Mouse (Mus musculus): ENCODE data around the gene Lmf2. TPM values are rescaled to one million over a fixed set of nuclear protein-coding genes. Genes with fewer than 3 reads are reported as not detected.

Lmf2 gene
- polyA plus RNA-seq, 1 experiment from 2014 or later = 24.0 TPM

DNA sequence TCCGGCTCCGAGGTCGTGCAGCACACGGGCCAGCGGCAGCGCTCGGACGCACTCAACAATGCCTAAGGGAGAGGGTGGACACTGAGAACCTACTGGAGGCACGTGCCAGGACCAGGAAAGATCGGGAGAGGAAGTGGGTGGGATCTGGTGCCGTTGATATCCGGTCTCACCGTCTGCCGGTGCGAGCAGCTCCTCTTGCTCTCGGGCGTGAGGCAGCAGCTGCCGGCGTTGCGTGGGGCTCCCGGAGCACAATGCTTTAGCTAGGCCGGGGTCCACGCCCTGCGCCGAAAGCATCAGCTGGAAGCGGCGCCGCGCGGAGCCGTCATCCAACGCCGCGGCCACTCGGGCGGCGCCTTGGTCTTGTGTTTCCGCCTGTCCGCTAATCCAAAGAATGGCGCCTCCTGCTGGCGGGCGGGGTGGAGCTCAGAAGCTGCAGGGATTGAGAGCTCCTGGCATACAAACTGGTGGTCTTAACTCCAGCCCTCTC lies 18.3 kb upstream of the Lmf2 start, which contains the start of gene Sco2:
Gene Sco2 (minus strand): TSS at position 85 of the 487 bp plus-strand sequence.
- under 1% methylated on average over 40 of the region's 42 CpGs for WGBS (ENCODE audit: insufficient replicate concordance)
- DNase-seq = peak; percentile 96
- H3K4me3 ChIP-seq (ENCODE audit: low read depth, low read length) = peak within 1 kb of the TSS; percentile 84
- TF ChIP-seq EP300 (IDR thresholded peaks at IDR 0.05; ENCODE audit: low read depth) (no peak), CTCF (IDR thresholded peaks at IDR 0.05; ENCODE audit: low read depth) (peak; percentile 94)
- H3K27ac ChIP-seq (ENCODE audit: low read depth) = peak within 1 kb of the TSS; percentile 97
- H3K27me3 ChIP-seq (ENCODE audit: insufficient read depth, low read length) = peaks cover 22% of the 10 kb centered on the region
- H3K4me2 ChIP-seq (ENCODE audit: low read depth, low read length) = peak within 1 kb of the TSS; percentile 94
- peak; percentile 71 for ATAC-seq
- no peaks in the 10 kb centered on the region for H3K9me3 ChIP-seq (ENCODE audit: low read length)
- H3K9ac ChIP-seq (replicated peaks) = peak within 1 kb of the TSS; percentile 76
- H3K4me1 ChIP-seq (ENCODE audit: insufficient read depth) = peaks cover 25% of the 10 kb centered on the region
- peaks cover 35% of the 10 kb centered on the region for H3K36me3 ChIP-seq (replicated peaks; ENCODE audit: insufficient read depth, low read length)

DNA sequence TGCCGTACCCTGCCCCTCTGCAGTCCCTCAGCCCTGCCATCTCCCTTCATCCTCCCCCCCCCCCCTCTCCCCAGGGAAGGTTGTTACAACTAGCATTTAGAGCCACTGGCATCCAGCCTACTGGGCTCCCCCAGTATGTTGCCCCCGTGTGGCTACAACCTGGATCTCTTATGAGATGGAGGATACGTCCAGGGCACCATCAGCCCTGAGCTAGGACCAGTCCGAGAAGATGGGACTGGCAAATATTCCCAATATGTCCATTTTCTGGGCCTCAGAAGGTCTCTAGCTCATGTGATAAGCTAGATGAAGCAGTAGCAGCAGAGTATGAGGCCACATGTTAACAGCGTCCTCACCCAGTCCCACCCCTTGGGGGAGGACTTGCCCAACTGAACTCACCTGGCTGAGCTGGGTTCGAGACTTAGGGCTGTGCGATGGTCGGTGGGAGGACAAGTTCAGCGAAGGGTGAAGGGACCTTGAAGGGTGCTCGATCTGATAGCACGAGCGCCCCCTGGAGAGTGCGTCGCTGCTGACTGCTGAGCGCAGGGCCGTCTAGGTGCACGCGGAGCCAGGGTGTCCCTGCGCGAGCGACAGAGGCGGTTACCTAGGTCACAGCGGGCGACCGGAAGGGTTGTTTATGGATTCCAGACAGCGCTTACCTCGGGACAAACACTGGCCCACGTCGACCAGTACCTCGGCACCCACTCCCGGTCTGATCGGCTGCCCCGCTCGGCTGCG lies 17.7 kb upstream of the Lmf2 start:
- DNase-seq (peak; percentile 91), ATAC-seq (peak; percentile 80)
- peaks cover 16% of the 10 kb centered on the region for H3K27me3 ChIP-seq (ENCODE audit: insufficient read depth, low read length)
- peaks cover 19% of the 10 kb centered on the region for H3K4me1 ChIP-seq (ENCODE audit: insufficient read depth)
- H3K9me3 ChIP-seq (ENCODE audit: low read length) = no peaks in the 10 kb centered on the region
- no peak for TF ChIP-seq EP300 (IDR thresholded peaks at IDR 0.05; ENCODE audit: low read depth)
- TF ChIP-seq CTCF (IDR thresholded peaks at IDR 0.05; ENCODE audit: low read depth) = peak; percentile 87
- H3K36me3 ChIP-seq (replicated peaks; ENCODE audit: insufficient read depth, low read length) = peaks cover 41% of the 10 kb centered on the region
- WGBS (ENCODE audit: insufficient replicate concordance) = 1% methylated on average over 35 of the region's 35 CpGs
- H3K4me2 ChIP-seq (ENCODE audit: low read depth, low read length) = peak overlapping the region; percentile 94
- H3K4me3 ChIP-seq (ENCODE audit: low read depth, low read length) = peak overlapping the region; percentile 84
- H3K9ac ChIP-seq (replicated peaks) = peak overlapping the region; percentile 76
- peak overlapping the region; percentile 97 for H3K27ac ChIP-seq (ENCODE audit: low read depth)

GRCm38 (mm10) chr15:89372536-89372935 lies 17.1 kb upstream of the Lmf2 start:
- Histone ChIP-seq H3K4me1 (ENCODE audit: insufficient read depth) (peaks cover 16% of the 10 kb centered on the region), H3K27ac (ENCODE audit: low read depth) (peak overlapping the region; percentile 97), H3K36me3 (replicated peaks; ENCODE audit: insufficient read depth, low read length) (peaks cover 48% of the 10 kb centered on the region), H3K4me3 (ENCODE audit: low read depth, low read length) (peak overlapping the region; percentile 84), H3K9ac (replicated peaks) (peak overlapping the region; percentile 76), H3K27me3 (ENCODE audit: insufficient read depth, low read length) (peaks cover 9% of the 10 kb centered on the region), H3K4me2 (ENCODE audit: low read depth, low read length) (peak overlapping the region; percentile 94), H3K9me3 (ENCODE audit: low read length) (no peaks in the 10 kb centered on the region)
- DNase-seq (no peak), ATAC-seq (no peak)
- no peak for TF ChIP-seq CTCF (IDR thresholded peaks at IDR 0.05; ENCODE audit: low read depth)
- no peak for TF ChIP-seq EP300 (IDR thresholded peaks at IDR 0.05; ENCODE audit: low read depth)
- 83% methylated on average over 7 of the region's 7 CpGs for WGBS (ENCODE audit: insufficient replicate concordance)

GRCm38 (mm10) chr15:89372068-89372467 lies 16.6 kb upstream of the Lmf2 start:
- H3K36me3 ChIP-seq (replicated peaks; ENCODE audit: insufficient read depth, low read length) = peaks cover 52% of the 10 kb centered on the region
- 83% methylated on average over 13 of the region's 13 CpGs for WGBS (ENCODE audit: insufficient replicate concordance)
- no peak for ATAC-seq
- H3K9me3 ChIP-seq (ENCODE audit: low read length) = no peaks in the 10 kb centered on the region
- no peak overlapping the region for H3K4me2 ChIP-seq (ENCODE audit: low read depth, low read length)
- no peak overlapping the region for H3K4me3 ChIP-seq (ENCODE audit: low read depth, low read length)
- DNase-seq = no peak
- H3K27ac ChIP-seq (ENCODE audit: low read depth) = no peak overlapping the region
- 0 out of 2 replicates have a peak, but pooled peaks cover 5% of the 10 kb centered on the region for H3K27me3 ChIP-seq (ENCODE audit: insufficient read depth, low read length)
- H3K4me1 ChIP-seq (ENCODE audit: insufficient read depth) = peaks cover 13% of the 10 kb centered on the region
- no peak overlapping the region for H3K9ac ChIP-seq (replicated peaks)
- TF ChIP-seq CTCF (IDR thresholded peaks at IDR 0.05; ENCODE audit: low read depth) = no peak
- TF ChIP-seq EP300 (IDR thresholded peaks at IDR 0.05; ENCODE audit: low read depth) = no peak

DNA sequence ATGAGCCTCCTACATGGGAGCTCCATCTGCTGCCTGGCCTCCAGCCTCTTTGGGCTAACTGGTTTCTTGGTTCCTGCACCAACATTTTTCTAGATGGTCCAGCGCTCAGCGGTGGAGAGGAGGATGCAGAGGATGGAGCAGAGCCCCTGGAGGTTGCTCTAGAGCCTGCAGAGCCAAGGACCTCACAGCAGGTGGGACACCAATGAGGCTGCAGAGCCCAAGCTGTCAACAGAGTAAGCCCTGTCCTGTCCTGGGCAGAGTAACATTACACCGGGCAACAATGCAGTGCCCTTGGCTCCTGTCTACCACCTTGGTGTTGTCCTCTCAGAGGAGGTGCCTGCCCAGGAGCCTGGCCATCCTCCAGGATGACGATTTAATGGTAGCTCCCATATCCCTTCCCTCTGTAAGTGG lies 9.7 kb upstream of the Lmf2 start:
- no peak overlapping the region for H3K9ac ChIP-seq (replicated peaks)
- H3K4me1 ChIP-seq (ENCODE audit: insufficient read depth) = no peaks in the 10 kb centered on the region
- H3K36me3 ChIP-seq (replicated peaks; ENCODE audit: insufficient read depth, low read length) = peaks cover 96% of the 10 kb centered on the region
- H3K9me3 ChIP-seq (ENCODE audit: low read length) = no peaks in the 10 kb centered on the region
- DNase-seq = no peak
- no peak for ATAC-seq
- H3K4me2 ChIP-seq (ENCODE audit: low read depth, low read length) = no peak overlapping the region
- TF ChIP-seq CTCF (IDR thresholded peaks at IDR 0.05; ENCODE audit: low read depth) = no peak
- 96% methylated on average over 4 of the region's 4 CpGs for WGBS (ENCODE audit: insufficient replicate concordance)
- H3K27ac ChIP-seq (ENCODE audit: low read depth) = no peak overlapping the region
- H3K27me3 ChIP-seq (ENCODE audit: insufficient read depth, low read length) = no peaks in the 10 kb centered on the region
- H3K4me3 ChIP-seq (ENCODE audit: low read depth, low read length) = no peak overlapping the region

DNA sequence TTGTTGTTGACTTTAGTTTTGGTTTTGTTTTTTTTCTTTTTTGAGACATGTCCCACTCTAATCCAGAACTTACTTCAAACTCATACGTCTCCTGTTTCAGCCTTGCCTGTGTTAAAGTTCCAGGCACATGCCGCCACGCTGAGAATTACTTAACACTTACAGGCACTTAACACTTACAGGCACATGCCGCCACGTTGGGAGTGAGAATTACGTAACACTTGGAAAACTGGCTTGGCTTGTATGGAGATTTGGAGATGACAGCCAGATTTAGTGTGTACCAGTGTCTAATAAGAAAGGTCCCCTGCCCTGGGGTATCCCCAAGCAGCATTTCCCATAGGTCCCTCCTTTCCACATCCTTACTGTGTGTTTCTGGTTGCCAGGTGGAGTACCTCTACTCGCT lies 7.6 kb upstream of the Lmf2 start:
- no peak for TF ChIP-seq CTCF (IDR thresholded peaks at IDR 0.05; ENCODE audit: low read depth)
- TF ChIP-seq EP300 (IDR thresholded peaks at IDR 0.05; ENCODE audit: low read depth) = no peak
- Histone ChIP-seq H3K27me3 (ENCODE audit: insufficient read depth, low read length) (no peaks in the 10 kb centered on the region), H3K9me3 (ENCODE audit: low read length) (no peaks in the 10 kb centered on the region), H3K4me3 (ENCODE audit: low read depth, low read length) (no peak overlapping the region), H3K4me1 (ENCODE audit: insufficient read depth) (no peaks in the 10 kb centered on the region), H3K9ac (replicated peaks) (no peak overlapping the region), H3K36me3 (replicated peaks; ENCODE audit: insufficient read depth, low read length) (peaks cover 78% of the 10 kb centered on the region), H3K4me2 (ENCODE audit: low read depth, low read length) (no peak overlapping the region), H3K27ac (ENCODE audit: low read depth) (no peak overlapping the region)
- ATAC-seq = no peak
- 86% methylated on average over 7 of the region's 7 CpGs for WGBS (ENCODE audit: insufficient replicate concordance)
- peak; percentile 8 for DNase-seq

All from liver, postnatal 0 days (tissue).